Mouse (Mus musculus): ENCODE results near the gene Jchain. TPM values are rescaled to one million over a fixed set of nuclear protein-coding genes. Genes with fewer than 3 reads are reported as not detected.

Jchain gene
- polyA plus RNA-seq, 1 experiment from 2014 or later: 0.31 TPM

- Histone ChIP-seq H3K4me1 (no peaks in the 10 kb centered on the region), H3K4me3 (no peak overlapping the region), H3K9me3 (no peaks in the 10 kb centered on the region), H3K36me3 (replicated peaks) (no peaks in the 10 kb centered on the region), H3K4me2 (no peak overlapping the region), H3K9ac (no peak overlapping the region), H3K27ac (no peak overlapping the region), H3K27me3 (replicated peaks) (no peaks in the 10 kb centered on the region)
- 42% methylated on average over 5 of the region's 5 CpGs for WGBS
- ATAC-seq (replicated peaks): no peak
Observed at GRCm38 (mm10) chr5:88491111-88491510, 36.6 kb downstream of the Jchain start.

GRCm38 (mm10) chr5:88489004-88489403 lies 38.7 kb downstream of the Jchain start:
- no peak overlapping the region for H3K4me2 ChIP-seq
- H3K36me3 ChIP-seq (replicated peaks): no peaks in the 10 kb centered on the region
- H3K27me3 ChIP-seq (replicated peaks): no peaks in the 10 kb centered on the region
- no peak for ATAC-seq (replicated peaks)
- H3K9ac ChIP-seq: no peak overlapping the region
- no peak overlapping the region for H3K27ac ChIP-seq
- no peak overlapping the region for H3K4me3 ChIP-seq
- WGBS: 77% methylated on average over 2 of the region's 2 CpGs
- H3K9me3 ChIP-seq: no peaks in the 10 kb centered on the region
- H3K4me1 ChIP-seq: no peaks in the 10 kb centered on the region

- no peak within 1 kb of the TSS for H3K9ac ChIP-seq
- H3K9me3 ChIP-seq: no peaks in the 10 kb centered on the region
- no peak within 1 kb of the TSS for H3K4me3 ChIP-seq
- no peak for ATAC-seq (replicated peaks)
- no peak within 1 kb of the TSS for H3K27ac ChIP-seq
- H3K4me1 ChIP-seq: no peaks in the 10 kb centered on the region
- H3K36me3 ChIP-seq (replicated peaks): no peaks in the 10 kb centered on the region
- H3K4me2 ChIP-seq: no peak within 1 kb of the TSS
- no peaks in the 10 kb centered on the region for H3K27me3 ChIP-seq (replicated peaks)
Observed at GRCm38 (mm10) chr5:88487675-88488074, 40.0 kb downstream of the Jchain start, which contains the start of gene Enam. Enam (plus strand) TSS chr5:88487975.

Other genes starting within 250 kb of the Jchain start
- gene Prol1, start 210.6 kb downstream of the Jchain start, polyA plus RNA-seq (2015; fragmentation: Nextera tagmentation; extraction: Ambion mirVana): not detected in 2 replicates
- not detected in 2 replicates for gene Amtn, start 151.8 kb downstream of the Jchain start, polyA plus RNA-seq (2015; fragmentation: Nextera tagmentation; extraction: Ambion mirVana)
- not detected in 2 replicates for gene Ambn, start 71.9 kb downstream of the Jchain start, polyA plus RNA-seq (2015; fragmentation: Nextera tagmentation; extraction: Ambion mirVana)
- not detected in 2 replicates for gene Enam, start 39.9 kb downstream of the Jchain start, polyA plus RNA-seq (2015; fragmentation: Nextera tagmentation; extraction: Ambion mirVana)
- gene Utp3, start 26.6 kb upstream of the Jchain start, polyA plus RNA-seq (2015; fragmentation: Nextera tagmentation; extraction: Ambion mirVana): 45.1 and 46.9 TPM in 2 replicates
- gene Rufy3, start 37.1 kb upstream of the Jchain start, polyA plus RNA-seq (2015; fragmentation: Nextera tagmentation; extraction: Ambion mirVana): 309 and 321 TPM in 2 replicates
- 57.7 and 63.6 TPM in 2 replicates for gene Grsf1, start 148.3 kb upstream of the Jchain start, polyA plus RNA-seq (2015; fragmentation: Nextera tagmentation; extraction: Ambion mirVana)
- 9.5 and 9.7 TPM in 2 replicates for gene Mob1b, start 193.0 kb upstream of the Jchain start, polyA plus RNA-seq (2015; fragmentation: Nextera tagmentation; extraction: Ambion mirVana)
- gene Dck, start 237.1 kb upstream of the Jchain start, polyA plus RNA-seq (2015; fragmentation: Nextera tagmentation; extraction: Ambion mirVana): 50.5 and 50.9 TPM in 2 replicates

Data from midbrain, embryonic 15.5 days (tissue).